Mouse (Mus musculus) hindbrain, embryonic 15.5 days (tissue): ENCODE measurements around the gene Mael. TPM values are rescaled to one million over a fixed set of nuclear protein-coding genes. Genes with fewer than 3 reads are reported as not detected.

Source experiments
- ATAC-seq: fragments of 200-750 bp; cut with Nextera tagmentation; 2 replicates; pipeline ENCODE4 v1.8.0; 2017; ENCODE audit warnings: low read depth, moderate number of reproducible peaks, moderate TSS enrichment; ENCODE audit not compliant: low FRiP score
- H3K27ac ChIP-seq: fragments of 300-500 bp; sonication (generic); replicated peaks from 2 replicates; pipeline ENCODE4 v1.5.1; 2015; ENCODE audit warnings: mild to moderate bottlenecking, inconsistent platforms
- H3K27me3 ChIP-seq: fragments of 300-500 bp; sonication (generic); 2 replicates; pipeline ENCODE4 v1.6.1; 2015; ENCODE audit warnings: control low read depth, inconsistent platforms
- H3K36me3 ChIP-seq: fragments of 300-500 bp; sonication (generic); 2 replicates; pipeline ENCODE4 v1.6.1; 2015; ENCODE audit warnings: control low read depth, inconsistent platforms
- H3K4me1 ChIP-seq: fragments of 300-500 bp; sonication (generic); replicated peaks from 2 replicates; pipeline ENCODE4 v1.6.1; 2015; ENCODE audit warnings: control low read depth, inconsistent platforms
- H3K4me2 ChIP-seq: fragments of 300-500 bp; sonication (generic); 2 replicates; pipeline ENCODE4 v1.6.1; 2015; ENCODE audit warnings: moderate library complexity, mild to moderate bottlenecking, inconsistent platforms
- H3K4me3 ChIP-seq: fragments of 300-500 bp; sonication (generic); 2 replicates; pipeline ENCODE4 v1.5.1; 2015; ENCODE audit warnings: mild to moderate bottlenecking, inconsistent platforms
- H3K9ac ChIP-seq: fragments of 300-500 bp; sonication (generic); 2 replicates; pipeline ENCODE4 v1.6.1; 2015; ENCODE audit warnings: inconsistent platforms
- H3K9me3 ChIP-seq: fragments of 300-500 bp; sonication (generic); 2 replicates; pipeline ENCODE4 v1.6.1; 2016; ENCODE audit warnings: control low read depth, inconsistent platforms
- WGBS: fragments of 180-500 bp; shearing (Covaris S2); methylation state at CpG from one replicate; pipeline ENCODE4 v1.1.7; 2015; 5-methylcytosine and 5-hydroxymethylcytosine counted together
- polyA plus RNA-seq: library from polyadenylated mRNA; unstranded; fragments of >200 nt; fragmentation: Nextera tagmentation; extraction: Ambion mirVana; gene quantifications from 2 replicates; pipeline ENCODE4 v1.2.1, GENCODE M21; 2015

The Mael gene
- polyA plus RNA-seq, 1 experiment from 2014 or later, result 0.22 TPM

DNA sequence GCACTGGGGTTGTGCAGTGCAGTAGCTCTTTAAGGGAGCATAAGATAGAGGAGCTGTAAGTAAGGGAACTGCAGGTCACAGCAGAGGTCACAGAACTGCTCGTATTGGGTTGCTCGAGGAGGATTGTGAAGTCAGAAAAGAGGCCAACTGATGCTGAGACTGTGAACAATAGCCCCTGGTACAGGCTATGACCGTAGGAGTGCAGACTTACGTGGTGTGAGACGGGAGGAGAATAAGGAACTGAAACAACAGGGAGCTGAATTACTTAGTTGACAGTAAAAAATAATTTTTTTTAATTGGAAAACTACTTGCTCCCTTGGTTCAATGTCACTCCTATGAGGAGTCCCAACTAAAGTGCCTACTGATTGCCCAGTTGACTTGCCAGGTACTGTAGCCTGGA, 34.4 kb downstream of the Mael start:
- H3K9ac ChIP-seq, result no peak overlapping the region
- no peaks in the 10 kb centered on the region for H3K4me1 ChIP-seq
- no peak overlapping the region for H3K4me2 ChIP-seq
- H3K9me3 ChIP-seq, result no peaks in the 10 kb centered on the region
- no peak for ATAC-seq
- WGBS, result 21% methylated on average over 5 of the region's 5 CpGs
- H3K27ac ChIP-seq, result no peak overlapping the region
- no peaks in the 10 kb centered on the region for H3K27me3 ChIP-seq
- no peak overlapping the region for H3K4me3 ChIP-seq
- H3K36me3 ChIP-seq, result no peaks in the 10 kb centered on the region

DNA sequence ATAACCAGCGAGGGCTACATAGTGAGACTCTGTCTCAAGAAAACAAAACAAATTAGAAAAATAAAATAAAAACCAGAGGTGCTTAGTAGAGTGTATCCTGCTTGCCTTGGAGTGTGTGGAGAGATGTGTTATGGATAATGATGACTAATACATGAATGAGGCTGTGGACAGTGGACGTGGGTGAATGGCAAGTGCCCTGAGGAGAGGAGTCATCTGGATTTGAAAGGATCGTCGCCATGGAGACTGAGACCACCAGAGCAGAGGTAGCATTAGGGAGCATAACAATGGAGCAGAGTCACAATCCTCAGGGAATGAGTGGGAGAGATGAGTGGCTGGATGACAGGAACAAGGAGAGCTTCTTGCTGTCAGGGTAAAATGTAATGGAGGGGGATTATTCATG, 48.7 kb downstream of the Mael start:
- no peak overlapping the region for H3K4me3 ChIP-seq
- H3K36me3 ChIP-seq, result no peaks in the 10 kb centered on the region
- no peak overlapping the region for H3K9ac ChIP-seq
- H3K9me3 ChIP-seq, result no peaks in the 10 kb centered on the region
- no peak overlapping the region for H3K4me2 ChIP-seq
- no peaks in the 10 kb centered on the region for H3K27me3 ChIP-seq
- WGBS, result 65% methylated on average over 4 of the region's 4 CpGs
- H3K4me1 ChIP-seq, result peaks cover 5% of the 10 kb centered on the region; the same call in 1 of the 2 replicates
- H3K27ac ChIP-seq, result no peak overlapping the region
- no peak for ATAC-seq

GRCm38 (mm10) chr1:166185357-166185756, 53.2 kb downstream of the Mael start:
- Histone ChIP-seq H3K4me1 (peaks cover 17% of the 10 kb centered on the region; the same call in 1 of the 2 replicates), H3K9me3 (no peaks in the 10 kb centered on the region), H3K27me3 (no peaks in the 10 kb centered on the region), H3K27ac (no peak overlapping the region), H3K9ac (no peak overlapping the region), H3K4me2 (no peak overlapping the region), H3K36me3 (no peaks in the 10 kb centered on the region), H3K4me3 (no peak overlapping the region)
- WGBS, result 69% methylated on average over 5 of the region's 5 CpGs
- ATAC-seq, result no peak

- H3K36me3 ChIP-seq, result no peaks in the 10 kb centered on the region
- H3K27me3 ChIP-seq, result no peaks in the 10 kb centered on the region
- no peak overlapping the region for H3K4me2 ChIP-seq
- H3K9me3 ChIP-seq, result no peaks in the 10 kb centered on the region
- ATAC-seq, result no peak
- WGBS, result 81% methylated on average over 22 of the region's 22 CpGs
- no peak overlapping the region for H3K4me3 ChIP-seq
- H3K4me1 ChIP-seq, result peaks cover 17% of the 10 kb centered on the region; the same call in 1 of the 2 replicates
- H3K27ac ChIP-seq, result 0 out of 2 replicates have a peak overlapping the region, but pooled peaks have one; percentile 23
- no peak overlapping the region for H3K9ac ChIP-seq
Observed at GRCm38 (mm10) chr1:166184391-166185229, 53.9 kb downstream of the Mael start.

GRCm38 (mm10) chr1:166182952-166183627, 55.5 kb downstream of the Mael start:
- Histone ChIP-seq H3K4me3 (no peak overlapping the region), H3K4me2 (no peak overlapping the region), H3K9ac (no peak overlapping the region), H3K27ac (peak overlapping the region; percentile 6; the same call in 1 of the 2 replicates), H3K27me3 (no peaks in the 10 kb centered on the region), H3K4me1 (peaks cover 17% of the 10 kb centered on the region; the same call in 1 of the 2 replicates), H3K36me3 (no peaks in the 10 kb centered on the region), H3K9me3 (no peaks in the 10 kb centered on the region)
- WGBS, result 46% methylated on average over 10 of the region's 10 CpGs
- no peak for ATAC-seq

- Histone ChIP-seq H3K4me1 (peaks cover 17% of the 10 kb centered on the region; the same call in 1 of the 2 replicates), H3K36me3 (no peaks in the 10 kb centered on the region), H3K9me3 (no peaks in the 10 kb centered on the region), H3K27ac (no peak overlapping the region), H3K27me3 (no peaks in the 10 kb centered on the region), H3K4me2 (no peak overlapping the region), H3K4me3 (no peak overlapping the region), H3K9ac (no peak overlapping the region)
- 92% methylated on average over 7 of the region's 7 CpGs for WGBS
- ATAC-seq, result no peak
Observed at GRCm38 (mm10) chr1:166181510-166181909, 57.0 kb downstream of the Mael start.

DNA sequence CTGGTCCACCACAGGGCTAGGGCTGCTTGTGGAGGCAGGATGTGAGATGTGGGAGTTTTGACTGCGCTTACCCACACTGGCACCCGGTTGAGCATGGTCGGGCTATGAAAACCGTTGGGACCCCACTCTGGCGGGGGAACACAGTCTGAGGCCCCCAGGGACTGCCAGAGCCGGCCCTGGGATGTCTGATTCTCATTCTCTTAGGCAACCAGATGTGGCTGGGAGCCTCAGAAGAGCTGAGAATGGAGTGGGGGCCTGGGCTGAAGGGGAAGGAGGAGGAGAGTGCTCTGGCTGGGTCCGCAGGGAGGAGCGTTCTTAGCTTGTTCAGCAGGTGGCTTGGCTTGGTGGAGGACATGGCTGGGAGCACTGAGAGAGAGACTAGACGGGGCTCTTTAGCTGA, 64.9 kb downstream of the Mael start:
- Histone ChIP-seq H3K4me2 (no peak overlapping the region), H3K27ac (no peak overlapping the region), H3K4me1 (no peaks in the 10 kb centered on the region), H3K36me3 (no peaks in the 10 kb centered on the region), H3K9me3 (no peaks in the 10 kb centered on the region), H3K27me3 (no peaks in the 10 kb centered on the region), H3K4me3 (no peak overlapping the region), H3K9ac (no peak overlapping the region)
- no peak for ATAC-seq
- 77% methylated on average over 9 of the region's 9 CpGs for WGBS

- no peaks in the 10 kb centered on the region for H3K4me1 ChIP-seq
- no peak for ATAC-seq
- no peaks in the 10 kb centered on the region for H3K9me3 ChIP-seq
- H3K27ac ChIP-seq, result no peak overlapping the region
- H3K9ac ChIP-seq, result no peak overlapping the region
- no peaks in the 10 kb centered on the region for H3K36me3 ChIP-seq
- no peaks in the 10 kb centered on the region for H3K27me3 ChIP-seq
- no peak overlapping the region for H3K4me3 ChIP-seq
- H3K4me2 ChIP-seq, result no peak overlapping the region
- 73% methylated on average over 3 of the region's 3 CpGs for WGBS
Observed at GRCm38 (mm10) chr1:166172992-166173391, 65.6 kb downstream of the Mael start.

DNA sequence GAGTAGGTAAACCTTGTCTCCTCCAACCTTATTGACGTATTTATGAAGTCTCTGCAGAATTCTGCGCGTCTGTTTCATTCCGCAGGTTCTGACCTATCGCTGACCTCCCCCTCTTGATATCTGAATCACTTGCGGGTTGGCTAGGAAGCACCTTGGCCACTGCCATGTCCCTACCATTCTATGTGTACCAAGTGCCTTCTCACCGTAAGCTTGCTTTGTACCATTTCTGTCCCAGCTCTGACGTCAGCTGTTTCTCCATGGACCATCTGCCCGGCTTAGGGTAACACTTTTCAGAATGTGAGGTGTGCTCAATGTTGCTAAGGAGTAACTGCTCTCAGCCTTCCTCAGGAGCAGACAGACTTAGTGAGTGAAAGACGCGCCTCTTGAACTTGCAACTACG, 67.7 kb downstream of the Mael start:
- no peak overlapping the region for H3K4me2 ChIP-seq
- H3K4me3 ChIP-seq, result no peak overlapping the region
- WGBS, result 93% methylated on average over 12 of the region's 12 CpGs
- no peaks in the 10 kb centered on the region for H3K27me3 ChIP-seq
- no peak overlapping the region for H3K27ac ChIP-seq
- H3K36me3 ChIP-seq, result no peaks in the 10 kb centered on the region
- ATAC-seq, result no peak
- no peaks in the 10 kb centered on the region for H3K9me3 ChIP-seq
- no peaks in the 10 kb centered on the region for H3K4me1 ChIP-seq
- no peak overlapping the region for H3K9ac ChIP-seq

DNA sequence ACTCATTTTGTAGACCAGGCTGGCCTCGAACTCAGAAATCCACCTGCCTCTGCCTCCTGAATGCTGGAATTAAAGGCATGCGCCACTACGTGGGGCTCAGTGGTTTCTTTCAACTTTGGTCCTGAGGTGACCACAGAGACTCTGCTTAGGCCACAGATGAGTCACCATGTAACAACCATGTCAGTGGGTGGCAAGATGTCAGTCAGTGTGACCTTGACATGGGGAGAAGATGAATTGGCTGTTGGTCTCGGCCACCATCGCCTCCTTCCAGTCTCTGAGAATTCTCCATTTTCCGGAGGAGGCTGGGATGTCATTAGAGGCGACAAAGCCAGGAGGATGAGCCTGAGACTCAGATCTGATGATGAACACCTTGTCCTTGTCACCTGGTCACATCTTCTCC, 68.8 kb downstream of the Mael start:
- Histone ChIP-seq H3K9ac (no peak overlapping the region), H3K4me1 (no peaks in the 10 kb centered on the region), H3K27me3 (no peaks in the 10 kb centered on the region), H3K9me3 (no peaks in the 10 kb centered on the region), H3K36me3 (no peaks in the 10 kb centered on the region), H3K27ac (no peak overlapping the region), H3K4me2 (no peak overlapping the region), H3K4me3 (no peak overlapping the region)
- ATAC-seq, result no peak
- WGBS, result 92% methylated on average over 7 of the region's 7 CpGs

DNA sequence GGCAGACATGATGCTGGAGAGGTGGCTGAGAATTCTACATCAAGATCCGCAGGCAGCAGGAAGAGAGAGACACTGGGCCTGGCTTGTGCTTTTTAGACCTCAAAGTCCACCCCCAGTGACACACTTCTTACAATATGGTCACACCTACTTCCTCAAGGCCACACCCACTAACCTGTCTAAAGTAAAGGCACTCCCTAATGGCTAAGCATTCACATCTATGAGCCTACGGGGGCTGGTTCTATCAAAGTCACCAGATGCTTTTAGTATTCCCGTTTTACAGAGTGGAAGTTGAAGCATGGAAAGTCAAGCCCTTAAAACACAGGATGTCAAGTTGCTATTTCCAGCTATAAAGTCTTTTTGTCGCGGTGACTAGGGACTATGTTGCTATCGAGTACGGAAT, 70.5 kb downstream of the Mael start:
- Histone ChIP-seq H3K27ac (no peak overlapping the region), H3K9ac (no peak overlapping the region), H3K9me3 (no peaks in the 10 kb centered on the region), H3K4me3 (no peak overlapping the region), H3K4me2 (no peak overlapping the region), H3K27me3 (no peaks in the 10 kb centered on the region), H3K4me1 (no peaks in the 10 kb centered on the region), H3K36me3 (no peaks in the 10 kb centered on the region)
- 95% methylated on average over 7 of the region's 7 CpGs for WGBS
- no peak for ATAC-seq

DNA sequence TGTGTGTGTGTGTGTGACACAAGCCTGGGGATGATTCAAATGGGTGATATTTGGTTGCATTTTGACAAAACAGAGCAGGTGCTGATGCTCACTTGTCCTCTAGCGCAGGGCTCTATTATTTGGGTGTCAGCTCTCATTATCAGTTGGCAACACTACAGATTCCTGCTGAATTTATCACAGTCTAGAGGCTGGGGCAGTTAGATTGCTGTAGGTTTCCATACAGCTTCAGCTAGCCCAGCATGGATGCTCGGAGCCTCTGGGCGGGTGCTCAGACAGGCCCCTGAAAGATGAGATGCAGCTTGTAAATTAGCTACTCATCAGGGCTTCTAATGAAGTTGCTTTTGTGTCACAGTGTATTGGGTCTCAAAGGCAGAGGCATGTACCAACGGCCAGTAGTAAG, 71.1 kb downstream of the Mael start:
- ATAC-seq, result no peak
- WGBS, result 60% methylated on average over 4 of the region's 4 CpGs

More for the DNA sequence above, 71.1 kb downstream of the Mael start:
- H3K4me1 ChIP-seq, result no peaks in the 10 kb centered on the region
- H3K4me2 ChIP-seq, result no peak overlapping the region
- no peak overlapping the region for H3K9ac ChIP-seq
- no peak overlapping the region for H3K4me3 ChIP-seq
- no peaks in the 10 kb centered on the region for H3K27me3 ChIP-seq
- H3K27ac ChIP-seq, result no peak overlapping the region
- H3K36me3 ChIP-seq, result no peaks in the 10 kb centered on the region
- no peaks in the 10 kb centered on the region for H3K9me3 ChIP-seq
